8 mouse cellular contexts compared by ENCODE assay signal in the genomic region with DNA sequence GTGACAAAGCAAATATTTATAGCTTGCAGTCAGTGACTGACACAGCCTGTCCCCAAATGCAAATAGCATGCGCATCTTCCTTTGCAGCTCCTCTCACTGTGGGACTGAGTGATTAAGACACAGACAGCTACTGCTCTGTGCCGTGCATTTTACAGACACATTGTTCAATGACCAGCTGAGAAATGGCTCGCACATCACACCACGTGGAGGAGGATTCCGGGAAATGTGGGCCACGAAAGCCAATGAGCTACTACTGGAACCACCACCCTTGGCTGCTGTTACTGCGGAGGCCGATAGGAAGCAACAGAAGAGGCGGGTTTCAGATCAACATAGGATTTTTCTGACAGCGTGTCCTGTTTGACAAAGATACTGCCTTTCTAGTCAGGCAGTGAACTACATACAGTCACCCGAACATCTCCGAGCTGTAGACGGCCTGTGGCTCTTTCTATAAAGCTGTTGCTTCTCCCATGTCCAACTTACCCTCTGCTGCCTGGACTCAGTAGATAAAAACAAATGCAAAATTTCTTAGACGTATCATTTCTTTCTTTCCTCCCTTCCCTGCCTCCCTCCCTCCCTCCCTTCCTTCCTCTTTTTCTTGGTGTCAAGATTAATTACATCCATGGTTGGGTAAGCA. TPM values are rescaled to one million over a fixed set of nuclear protein-coding genes. Genes with fewer than 3 reads are reported as not detected.
DNase-seq lines count a peak whose midpoint lies in the region; ATAC-seq and TF ChIP-seq lines count a peak whose summit lies in the region.

No protein-coding gene starts in this region.

- TF ChIP-seq EP300 in heart, adult 2 months (IDR thresholded peaks at IDR 0.05; ENCODE audit: insufficient read depth, low read depth, low read length) = no peak

- H3K27me3 ChIP-seq in neural tube, embryonic 13.5 days = no peaks in the 10 kb centered on the region
- no peaks in the 10 kb centered on the region for H3K27me3 ChIP-seq in heart, adult 2 months (ENCODE audit: control insufficient read depth, insufficient read depth, low read length)

- no peak for DNase-seq in neural tube, embryonic 10.5 days (ENCODE audit: extremely low spot score, low spot score)
- DNase-seq in heart, adult 2 months = peak; percentile 39 to 40
- peak; percentile 16 to 40 for DNase-seq in layer of hippocampus, postnatal 14 days (ENCODE audit: low spot score in 2 of 2)
- no peak for DNase-seq in adrenal gland, adult (ENCODE audit: inconsistent age in 2 of 2, low spot score in 1 of 2)
- DNase-seq in gastrocnemius, postnatal 25 days = no peak
- DNase-seq in gastrocnemius, postnatal 14 days = no peak

- H3K9me3 ChIP-seq in neural tube, embryonic 13.5 days = no peaks in the 10 kb centered on the region

- TF ChIP-seq POLR2A in heart, adult 2 months (IDR thresholded peaks at IDR 0.05; ENCODE audit: insufficient read depth, low read depth, low read length) = no peak

- H3K4me2 ChIP-seq in neural tube, embryonic 13.5 days = no peak overlapping the region

- 0 out of 2 replicates have a peak, but pooled peaks have one; percentile 47 for ATAC-seq in neural tube, embryonic 13.5 days (ENCODE audit: low read depth)
- peak; percentile 69 for ATAC-seq in megakaryocyte, adult 5-6 weeks (ENCODE audit: poor library complexity, severe bottlenecking)

- H3K36me3 ChIP-seq in neural tube, embryonic 13.5 days = peaks cover 31% of the 10 kb centered on the region
- H3K36me3 ChIP-seq in heart, adult 2 months (ENCODE audit: control insufficient read depth, insufficient read depth, low read length) = no peaks in the 10 kb centered on the region

- no peaks in the 10 kb centered on the region for H3K79me2 ChIP-seq in heart, adult 2 months (replicated peaks; ENCODE audit: control insufficient read depth, insufficient read depth, low read length)

- no peak overlapping the region for H3K27ac ChIP-seq in neural tube, embryonic 13.5 days (replicated peaks)
- H3K27ac ChIP-seq in heart, adult 2 months = no peak overlapping the region

- intact Hi-C loops in heart, adult 2 months (cut with DNase I) = no loop called here
- intact Hi-C loops in gastrocnemius, postnatal 14 days (cut with DNase I; ENCODE audit: low total_unique reads) = no loop called here

- H3K4me3 ChIP-seq in neural tube, embryonic 13.5 days = no peak overlapping the region
- H3K4me3 ChIP-seq in heart, adult 2 months = no peak overlapping the region

- H3K4me1 ChIP-seq in neural tube, embryonic 13.5 days (replicated peaks) = peaks cover 22% of the 10 kb centered on the region
- H3K4me1 ChIP-seq in heart, adult 2 months (ENCODE audit: control insufficient read depth, insufficient read depth, low read length) = peaks cover 3% of the 10 kb centered on the region

- no peak overlapping the region for H3K9ac ChIP-seq in neural tube, embryonic 13.5 days
- no peak overlapping the region for H3K9ac ChIP-seq in heart, adult 2 months (ENCODE audit: low read depth, low read length)

- TF ChIP-seq CTCF in heart, adult 2 months (IDR thresholded peaks at IDR 0.05) = peak; percentile 26; the same call in 1 of the 2 replicates

- 64% methylated on average over 14 of the region's 14 CpGs for WGBS in neural tube, embryonic 13.5 days
- 38% methylated on average over 14 of the region's 14 CpGs for WGBS in heart, adult 2 months

RNA-seq across cellular contexts. Expression of a gene that starts 31.9 kb away (rescaled TPM):
- polyA plus RNA-seq in neural tube, embryonic 13.5 days (2015; fragmentation: Nextera tagmentation; extraction: Ambion mirVana) = 32.0 and 39.8 TPM in 2 replicates
- total RNA-seq in heart, adult 2 months (2021) = 10 to 100 TPM in 1 of 2 experiments, 1 to 10 TPM in 1; 9.5 to 10.4 TPM
- 4.8 and 8.7 TPM in 2 replicates for polyA plus RNA-seq in heart, adult 2 months (2012; rRNA removed)
- total RNA-seq in layer of hippocampus, postnatal 14 days (2021) = 10 to 100 TPM; 51.0 to 52.2 TPM
- total RNA-seq in megakaryocyte, adult 5-6 weeks (2015) = 1.8 and 3.1 TPM in 2 replicates
- 2.4 and 2.5 TPM in 2 replicates for total RNA-seq in megakaryocyte, adult 5-6 weeks (2017)
- 1 to 10 TPM; 4.3 to 4.5 TPM for total RNA-seq in gastrocnemius, postnatal 25 days (2021)
- 1 to 10 TPM; 3.7 to 3.9 TPM for total RNA-seq in gastrocnemius, postnatal 14 days (2021)

Comparison
In these comparisons a context has a peak if more than half of its experiments do, and no peak if none do; other contexts are left out.
1. DNase-seq: peak in heart, adult 2 months (2 of 2) and layer of hippocampus, postnatal 14 days (2 of 2); none in neural tube, embryonic 10.5 days (single experiment), adrenal gland, adult (0 of 2), gastrocnemius, postnatal 25 days (single experiment) and gastrocnemius, postnatal 14 days (single experiment).
2. RNA of a gene that starts 31.9 kb away (total RNA-seq): 51.0 to 52.2 TPM in layer of hippocampus, postnatal 14 days; 9.5 to 10.4 TPM in heart, adult 2 months, 4.3 to 4.5 TPM in gastrocnemius, postnatal 25 days, 3.7 to 3.9 TPM in gastrocnemius, postnatal 14 days and 1.8 to 3.1 TPM in megakaryocyte, adult 5-6 weeks; every median in the first group is over 4 times any median in the second.